Mouse (Mus musculus) 3T3-L1 (cell line): ENCODE data around the gene Gm4187.
"Not testable (repeated sequence)": the region's sequence is repeated elsewhere in the genome, so short reads cannot be mapped to it uniquely, and the experiment has no call there.

Source experiments
- DNase-seq: peaks from one replicate; pipeline ENCODE4 v3.0.0-alpha.2; 2015; ENCODE audit warnings: low read depth, low spot score

Gene Gm4187

DNA sequence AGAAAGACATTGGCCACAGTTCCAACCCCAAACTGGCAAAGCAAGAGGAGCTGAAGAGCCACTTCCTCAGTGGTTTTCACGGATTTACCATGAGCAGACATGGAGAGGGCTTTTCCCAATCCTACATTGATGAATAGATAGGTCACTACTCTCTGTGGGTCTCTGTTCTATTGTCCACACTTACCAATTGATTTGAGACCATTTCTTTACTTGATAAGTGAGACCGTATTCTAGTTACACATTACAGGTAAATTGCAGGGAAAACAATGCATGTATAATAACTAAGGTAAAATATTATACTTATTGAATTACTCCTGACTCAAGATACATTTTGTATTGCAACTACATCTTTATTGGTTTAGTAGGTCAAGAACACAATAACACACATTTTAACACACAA is at the start of gene Gm4187:
Gm4187 (minus strand) TSS at position 101 of the 400 bp plus-strand sequence.
- DNase-seq = not testable (repeated sequence)

DNA sequence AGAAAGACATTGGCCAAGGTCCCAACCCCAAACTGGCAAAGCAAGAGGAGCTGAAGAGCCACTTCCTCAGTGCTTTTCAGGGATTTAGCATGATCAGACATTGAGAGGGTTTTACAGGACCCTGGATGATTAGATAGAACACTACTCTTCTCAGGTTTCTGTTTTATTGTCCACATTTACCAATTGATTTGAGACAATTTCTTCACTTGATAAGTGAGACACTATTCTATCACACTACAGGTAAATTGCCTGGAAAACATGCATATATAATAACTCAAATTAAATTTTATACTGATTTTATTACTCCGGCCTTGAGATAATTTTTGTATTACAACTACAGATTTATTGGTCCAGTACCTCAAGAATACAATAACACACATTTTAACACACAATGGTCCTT is 41.4 kb upstream of the Gm4187 start, which contains the start of gene Gm8660:
Gm8660 (minus strand) TSS at position 101 of the 400 bp plus-strand sequence.
- not testable (repeated sequence) for DNase-seq
